Mouse (Mus musculus) ZHBTc4 (cell line): ENCODE measurements at regions not wholly inside any gene's neighbourhood (a gene's known extent, or its start where the extent isn't known, plus 50 kb on each side); places are given as distances from the start of the nearest gene placed in this dataset.

Experiments
- DNase-seq: peaks from one replicate; pipeline ENCODE4 v3.0.0-alpha.2; 2011; ENCODE audit warnings: low read depth, low spot score

DNA sequence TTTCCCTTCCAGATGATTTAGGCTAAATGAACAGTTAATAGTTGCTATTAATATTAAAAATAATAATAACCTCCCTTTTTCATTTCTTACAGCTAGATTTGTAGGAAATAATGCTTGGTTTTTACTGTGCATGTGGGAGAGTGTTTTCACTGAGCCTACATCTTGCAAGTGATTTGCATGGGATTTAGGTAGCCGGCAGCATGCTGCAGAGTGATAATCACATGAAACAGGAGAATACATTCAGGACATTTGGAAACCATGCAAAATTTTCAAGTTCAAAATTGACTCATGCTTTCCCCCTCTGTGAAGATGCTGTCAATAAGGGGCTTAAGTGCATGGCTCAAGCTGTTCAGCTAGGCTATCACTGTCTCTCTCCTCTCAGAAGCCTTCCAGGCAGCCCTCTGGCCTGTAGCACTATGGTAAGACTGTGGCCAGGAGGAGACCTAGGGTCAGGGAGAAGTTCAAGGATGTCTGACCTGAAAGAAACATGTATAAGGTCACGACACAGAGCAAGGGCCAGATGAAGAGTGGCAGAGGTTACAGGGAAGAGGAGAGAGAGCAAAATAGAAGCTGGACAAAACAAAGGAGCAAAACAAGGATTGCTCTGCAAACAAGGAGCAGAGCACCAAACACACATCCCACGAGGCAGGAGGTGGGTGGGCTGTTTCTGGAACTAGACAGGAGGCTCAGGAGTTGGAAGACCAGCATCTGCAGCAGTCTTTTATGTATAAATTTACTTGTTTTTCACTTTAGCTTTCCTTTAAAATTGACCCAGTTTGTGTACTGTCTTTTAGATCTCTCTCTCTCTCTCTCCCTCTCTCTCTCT is 177.5 kb downstream of the Tmem161b start:
- no peak for DNase-seq

DNA sequence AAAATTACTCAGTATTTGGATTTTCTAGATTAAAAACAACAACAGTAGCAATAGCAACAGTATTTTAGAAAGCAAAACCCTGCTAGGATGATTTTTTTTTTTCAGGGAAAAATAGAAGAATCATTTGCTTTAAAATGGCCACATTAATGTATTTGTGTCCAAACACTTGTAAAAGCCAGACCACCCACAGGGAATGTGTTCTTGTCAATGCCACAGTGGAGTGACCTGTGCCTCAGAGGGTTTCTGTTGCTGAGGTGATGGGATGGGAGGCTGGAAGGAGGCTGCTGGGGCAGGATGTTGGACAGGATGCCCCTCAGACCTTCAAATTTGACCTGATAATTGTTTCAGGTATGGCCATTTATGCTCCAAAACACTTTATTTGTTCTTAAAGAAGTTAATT is 178.9 kb downstream of the Tmem161b start:
- DNase-seq = no peak

DNA sequence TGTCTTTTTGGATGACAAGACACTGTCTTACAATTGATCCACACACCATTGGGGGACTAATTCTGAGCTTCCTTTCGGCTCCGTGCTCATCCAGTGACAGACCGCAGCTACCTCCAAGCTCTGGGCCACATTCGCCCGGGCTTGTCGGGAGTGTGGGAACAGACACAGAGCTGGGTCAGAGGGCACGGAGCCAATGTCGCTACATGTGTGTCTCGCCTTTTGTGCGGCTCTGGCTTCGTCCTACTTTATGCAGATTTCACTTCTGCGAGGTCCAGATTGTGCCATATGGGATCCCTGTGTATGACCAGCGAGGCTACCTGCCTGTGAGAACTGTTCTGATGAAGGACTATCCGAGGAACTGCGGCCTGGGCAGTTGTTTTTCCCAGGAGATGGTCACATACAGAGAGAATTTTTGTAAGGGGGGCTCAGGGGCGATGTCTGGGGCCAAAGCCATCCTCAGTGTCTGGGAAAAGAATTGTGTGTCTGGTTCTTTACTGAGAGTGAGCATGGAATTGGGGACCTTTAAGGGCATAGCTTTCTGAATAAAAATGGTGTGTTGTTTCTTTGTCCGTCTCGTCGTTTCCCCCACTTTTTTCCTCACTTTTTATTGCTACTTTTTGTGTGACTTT is 182.6 kb downstream of the Tmem161b start:
- DNase-seq = peak; percentile 55

DNA sequence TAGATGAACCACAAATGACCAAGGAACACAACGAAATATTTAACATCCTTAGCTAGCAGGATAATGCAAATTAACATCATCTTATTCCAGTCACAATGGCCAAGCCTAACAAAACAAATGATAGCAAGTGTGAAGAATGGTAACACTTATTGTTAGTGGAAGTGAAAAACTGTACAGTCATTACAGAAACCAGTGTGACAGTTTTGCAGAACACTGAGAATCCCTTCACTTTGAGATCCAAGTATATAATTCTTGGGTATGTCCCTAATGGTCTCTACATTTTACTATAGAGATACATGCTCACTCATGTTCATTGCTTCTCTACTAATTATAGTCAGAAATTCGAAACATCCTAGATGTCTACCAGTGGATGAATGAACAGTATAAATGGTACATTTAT is 212.3 kb downstream of the Tmem161b start:
- DNase-seq = no peak

DNA sequence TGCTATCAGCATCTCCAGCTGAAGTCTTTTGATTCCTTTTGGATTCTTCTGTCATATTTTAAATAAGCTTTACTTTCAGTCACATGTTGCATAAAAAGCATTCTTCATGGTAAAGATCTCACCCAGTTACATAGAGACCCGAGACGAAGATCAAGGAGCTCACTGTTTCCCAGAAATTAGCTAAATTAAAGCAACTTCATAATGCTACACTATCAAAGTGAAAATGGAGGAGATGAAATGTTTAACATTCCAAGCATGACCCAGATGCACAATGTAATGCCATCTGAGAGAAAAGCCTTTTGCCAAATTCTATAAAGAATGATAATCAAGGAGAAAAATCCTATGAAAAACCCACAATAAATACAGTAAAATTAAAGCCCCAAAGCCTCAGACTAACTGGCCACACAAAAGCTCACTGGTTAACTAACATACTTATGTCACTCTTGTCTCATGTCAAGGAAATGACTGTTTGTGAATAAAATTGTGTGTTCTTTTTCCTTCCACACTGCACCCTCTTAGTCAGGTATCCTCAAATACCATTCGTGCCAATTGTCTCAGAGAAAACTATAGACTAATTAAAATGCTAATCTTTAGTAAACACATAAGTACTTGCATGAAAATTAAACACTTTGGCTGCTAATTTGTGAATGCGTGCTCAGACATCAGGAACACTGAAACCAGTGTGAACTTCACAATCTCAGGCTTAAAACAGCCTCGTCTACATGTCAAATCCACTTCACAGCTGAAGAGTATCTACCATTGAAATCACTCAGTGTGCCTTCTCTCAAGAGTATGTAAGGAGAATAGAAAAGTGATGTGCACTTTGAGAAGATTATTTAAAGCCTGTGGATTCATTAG is 215.7 kb downstream of the Tmem161b start:
- DNase-seq = no peak

DNA sequence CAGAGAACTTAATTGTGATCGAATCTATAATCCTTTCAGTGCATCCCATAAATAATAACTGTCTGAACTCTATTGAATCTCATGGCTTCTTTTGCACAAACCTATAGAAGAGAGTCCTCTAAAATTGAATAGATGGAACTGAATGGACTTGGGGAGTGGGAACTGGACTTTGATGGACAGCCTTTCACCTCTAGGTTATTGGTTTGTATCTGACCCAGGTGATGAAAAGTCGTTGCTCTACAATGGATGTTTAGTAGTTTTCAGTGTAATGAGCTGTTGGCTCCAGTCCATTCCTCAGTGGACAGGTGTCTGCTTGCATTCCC is 216.3 kb downstream of the Tmem161b start:
- DNase-seq = no peak

DNA sequence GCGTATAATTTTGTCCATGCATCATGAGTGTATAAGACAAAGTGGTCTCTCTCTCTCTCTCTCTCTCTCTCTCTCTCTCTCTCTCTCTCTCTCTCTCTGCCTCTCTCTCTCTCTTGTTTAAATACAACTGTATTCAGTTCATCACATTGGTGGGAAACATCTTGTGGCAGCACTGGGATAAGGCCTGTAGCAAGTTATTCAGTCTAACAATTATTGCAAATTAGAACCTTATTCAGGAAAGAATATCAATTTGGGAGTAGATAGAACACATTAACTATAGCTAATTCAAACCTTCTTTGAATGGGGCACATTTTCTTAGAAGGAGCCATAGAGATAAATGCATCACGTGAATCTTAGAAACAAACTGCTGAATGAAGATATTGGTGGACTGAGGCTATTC is 226.4 kb downstream of the Tmem161b start:
- no peak for DNase-seq

DNA sequence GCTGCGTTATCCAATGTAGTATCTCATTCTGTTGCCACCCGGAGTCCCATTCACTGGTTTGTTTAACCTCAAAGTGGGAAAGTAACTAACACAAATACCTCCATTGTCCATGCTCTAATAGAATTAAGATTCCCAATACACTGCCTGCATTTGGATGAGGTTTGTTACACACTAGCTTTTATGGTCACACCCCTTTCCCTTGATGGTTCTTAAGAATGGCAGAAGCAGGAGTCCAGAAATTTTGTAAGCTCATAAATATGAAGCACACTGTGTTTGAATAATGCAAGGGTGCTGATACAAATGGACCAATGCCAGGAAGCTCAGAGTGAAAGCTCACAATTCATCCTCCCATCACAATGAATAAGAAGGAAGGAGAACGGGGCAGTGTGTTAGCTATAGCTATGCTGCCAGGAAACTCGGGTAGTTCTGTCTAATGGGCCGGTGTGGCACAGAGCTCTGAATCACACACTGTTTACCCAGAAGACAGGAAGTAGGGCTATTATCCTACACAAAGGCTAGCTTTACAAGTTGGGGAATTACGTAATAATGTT is 227.0 kb downstream of the Tmem161b start:
- DNase-seq = peak; percentile 3
